Mouse (Mus musculus): Measurements from ENCODE around the gene Fam208a.

Gene Fam208a

DNA sequence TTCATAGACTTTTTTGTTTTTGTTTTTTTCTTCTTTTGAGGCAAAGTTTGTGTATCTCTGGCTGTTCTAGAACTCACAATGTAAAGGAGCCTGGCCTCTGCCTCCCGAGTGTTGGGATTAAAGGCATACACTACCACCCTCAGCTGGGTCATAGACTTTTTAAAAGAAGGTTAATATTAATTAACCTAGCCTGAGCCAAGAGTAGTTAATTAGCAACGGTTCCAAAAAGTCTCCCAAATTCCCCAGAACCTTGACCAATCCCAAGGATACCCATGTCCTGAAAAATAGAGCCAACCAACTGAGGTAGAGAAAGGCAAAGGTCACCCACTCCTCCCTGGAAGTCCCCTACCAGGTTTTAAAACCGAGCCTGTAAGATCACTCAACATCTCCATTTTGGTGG, 7.8 kb upstream of the Fam208a start:
- no peak for DNase-seq (ENCODE audit: low spot score in 2 of 2)

DNA sequence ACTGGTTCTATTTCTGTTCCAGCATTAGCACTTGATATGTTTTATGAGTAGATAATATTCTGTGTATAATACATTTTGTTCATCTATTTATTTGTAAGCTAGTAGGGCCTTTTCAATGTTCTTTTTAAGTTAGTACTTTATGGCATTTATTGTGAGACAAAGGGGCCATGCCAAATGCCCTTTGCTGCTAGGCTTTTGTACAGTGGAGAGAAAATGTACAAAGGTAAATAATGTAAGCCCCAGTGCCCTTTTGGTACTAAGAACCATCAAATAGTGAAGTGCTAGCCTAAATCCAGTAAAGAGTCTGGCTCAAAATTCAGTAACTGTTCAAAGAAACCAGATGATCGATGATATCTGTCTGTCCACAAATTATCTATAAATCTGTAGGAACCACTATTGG, 6.3 kb upstream of the Fam208a start:
- no peak for DNase-seq (ENCODE audit: low spot score in 2 of 2)

DNA sequence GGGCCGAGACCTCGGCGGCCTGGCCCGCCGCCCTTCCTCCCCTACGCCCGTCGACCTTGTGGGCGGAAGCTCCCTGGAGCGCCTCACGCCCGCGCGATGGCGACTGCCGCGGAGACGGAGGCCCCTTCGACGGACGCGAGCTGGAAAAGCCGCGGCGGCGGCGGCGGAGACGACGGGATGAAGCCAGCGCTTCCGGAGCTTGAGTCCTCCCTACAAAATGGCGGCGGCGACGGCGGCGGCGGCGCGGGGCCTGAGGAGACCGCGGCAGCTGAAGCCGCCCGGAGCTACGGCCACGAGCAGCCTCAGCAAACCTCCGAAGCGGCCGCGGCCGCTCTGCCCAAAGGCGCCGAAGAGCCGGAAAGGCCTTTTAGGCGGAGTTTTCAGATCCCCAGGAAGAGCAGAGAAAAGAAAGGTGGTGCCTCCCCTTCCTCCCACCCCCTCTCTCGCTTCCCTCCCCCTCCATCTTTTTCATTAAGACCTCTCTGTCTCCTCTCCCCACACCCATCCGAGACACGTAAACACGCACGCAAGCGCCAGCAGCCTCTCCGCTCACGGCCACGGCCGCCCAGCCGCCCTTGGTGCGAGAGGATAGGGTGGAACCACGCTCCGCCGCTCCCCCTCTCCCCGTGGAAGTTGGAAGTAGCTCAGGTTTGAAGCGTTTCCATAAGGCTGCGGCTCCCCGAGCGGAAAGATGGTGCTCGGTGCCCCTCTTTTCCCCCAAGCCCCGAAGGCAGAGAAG, 508 bp downstream of the Fam208a start:
- DNase-seq (ENCODE audit: low spot score in 2 of 2): peak; percentile 84 to 86

DNA sequence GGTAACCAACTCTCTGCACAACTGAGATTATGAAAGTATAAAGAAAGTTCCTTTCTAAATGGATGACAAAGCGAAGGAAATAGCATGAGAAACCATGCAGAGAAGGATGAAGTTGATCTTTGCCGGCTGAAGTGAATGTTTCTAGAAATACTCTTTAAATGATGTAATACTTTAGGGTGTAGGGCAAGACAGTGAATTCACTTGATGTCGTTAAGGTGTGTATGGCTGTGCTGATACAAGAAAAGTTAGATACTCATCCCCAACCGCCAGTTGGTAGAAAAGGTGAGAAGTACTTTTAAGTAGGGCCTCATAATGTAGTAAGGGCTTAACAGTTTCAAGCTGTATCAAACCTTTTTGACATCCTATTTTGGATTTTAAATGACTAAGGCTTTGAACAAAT, 1.6 kb downstream of the Fam208a start:
- no peak for DNase-seq (ENCODE audit: low spot score in 2 of 2)

DNA sequence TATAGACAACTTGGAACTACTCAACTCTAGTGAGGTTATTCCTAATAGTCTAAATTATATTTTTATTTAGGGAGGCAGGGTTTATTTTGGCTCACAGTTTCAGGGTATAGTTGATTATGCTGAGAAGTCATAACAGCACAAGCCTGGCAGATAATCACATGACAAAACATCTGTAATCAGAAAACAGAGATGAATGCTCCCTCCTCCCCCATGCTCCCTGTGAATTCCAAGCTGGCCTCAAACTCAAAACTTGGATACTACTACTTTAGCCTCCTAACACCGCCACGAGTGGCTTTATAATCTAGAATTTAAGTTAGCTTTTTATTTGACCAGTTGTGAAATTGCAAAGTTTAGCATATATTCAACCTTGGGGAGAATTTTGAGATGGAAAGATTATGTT, 3.4 kb downstream of the Fam208a start:
- no peak for DNase-seq (ENCODE audit: low spot score in 2 of 2)

DNA sequence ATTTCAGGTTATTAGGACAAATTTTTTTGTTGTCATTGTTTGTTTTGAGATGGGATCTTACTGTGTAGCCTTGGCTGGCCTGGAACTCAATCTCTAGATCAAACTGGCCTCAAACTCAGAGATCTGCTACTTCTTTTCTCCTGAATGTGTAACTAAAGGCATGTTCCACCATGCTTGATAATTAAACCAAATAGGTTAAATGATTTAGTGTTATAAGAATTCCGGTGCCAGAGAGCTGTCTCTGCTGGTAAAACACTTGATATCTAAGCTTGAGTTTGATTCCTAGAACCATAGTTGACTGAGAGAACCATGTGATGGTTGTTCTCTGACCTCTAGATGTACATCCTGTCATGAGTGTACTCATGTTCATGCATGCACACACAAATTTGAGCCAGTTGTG, 7.5 kb downstream of the Fam208a start:
- no peak for DNase-seq (ENCODE audit: low spot score in 2 of 2)

DNA sequence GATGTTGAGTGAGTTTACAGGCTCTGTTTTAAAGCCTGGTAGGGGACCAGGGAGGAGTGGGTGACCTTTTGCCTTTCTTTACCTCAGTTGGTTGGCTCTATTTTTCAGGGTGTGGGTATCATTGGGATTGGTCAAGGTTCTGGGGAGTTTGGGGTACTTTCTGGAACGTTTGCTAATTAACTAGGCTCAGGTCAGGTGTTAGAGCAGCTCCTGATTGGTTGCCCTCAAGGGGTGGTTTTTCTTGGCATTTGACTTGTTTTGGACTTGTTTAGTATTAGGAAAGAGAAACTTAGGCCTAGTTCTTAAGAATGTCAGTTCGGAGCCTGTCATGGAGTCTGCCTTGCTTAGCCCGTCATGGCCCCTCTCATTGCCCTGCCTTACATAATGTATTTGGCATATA, 8.2 kb downstream of the Fam208a start:
- DNase-seq (ENCODE audit: low spot score in 2 of 2): no peak

DNA sequence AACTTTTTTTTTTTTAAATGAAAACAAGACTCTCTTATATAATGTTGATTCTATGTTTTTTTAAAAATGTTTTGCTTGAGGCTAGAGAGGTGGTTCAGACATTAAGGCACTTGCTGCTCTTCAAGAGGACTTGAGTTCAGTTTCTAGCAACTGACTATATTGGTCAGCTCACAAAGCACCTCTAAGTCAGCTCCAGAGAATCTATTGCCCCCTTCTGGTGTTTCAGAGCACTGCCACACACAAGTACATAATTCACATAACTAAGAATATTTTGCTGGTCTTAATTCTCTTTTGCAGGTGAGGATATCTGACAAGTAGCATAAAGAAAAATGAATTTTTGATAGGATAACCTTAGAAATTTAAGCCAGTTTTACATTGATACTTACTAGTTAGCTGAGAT, 12.3 kb downstream of the Fam208a start:
- DNase-seq (ENCODE audit: low spot score in 2 of 2): no peak

DNA sequence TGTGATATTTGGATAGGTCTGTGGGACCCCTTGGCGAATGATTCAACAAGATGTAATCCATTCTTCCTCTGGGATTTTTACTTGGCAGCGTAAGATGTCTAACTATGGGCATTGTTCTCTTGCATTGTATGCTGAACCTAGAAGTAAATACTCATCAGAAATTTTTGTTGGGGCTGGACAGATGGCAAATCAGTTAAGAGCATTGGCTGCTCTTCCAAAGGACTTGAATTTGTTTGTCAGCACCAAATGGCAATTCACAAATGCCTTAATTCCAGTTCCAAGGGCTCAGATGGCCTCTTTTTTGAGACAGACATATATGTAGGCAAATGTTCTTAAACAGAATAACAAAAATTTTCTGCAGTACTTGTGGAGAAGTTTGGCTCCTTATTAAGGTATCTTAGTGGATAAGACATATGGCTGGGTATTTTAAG, 16.2 kb downstream of the Fam208a start:
- no peak for DNase-seq (ENCODE audit: low spot score in 2 of 2)

DNA sequence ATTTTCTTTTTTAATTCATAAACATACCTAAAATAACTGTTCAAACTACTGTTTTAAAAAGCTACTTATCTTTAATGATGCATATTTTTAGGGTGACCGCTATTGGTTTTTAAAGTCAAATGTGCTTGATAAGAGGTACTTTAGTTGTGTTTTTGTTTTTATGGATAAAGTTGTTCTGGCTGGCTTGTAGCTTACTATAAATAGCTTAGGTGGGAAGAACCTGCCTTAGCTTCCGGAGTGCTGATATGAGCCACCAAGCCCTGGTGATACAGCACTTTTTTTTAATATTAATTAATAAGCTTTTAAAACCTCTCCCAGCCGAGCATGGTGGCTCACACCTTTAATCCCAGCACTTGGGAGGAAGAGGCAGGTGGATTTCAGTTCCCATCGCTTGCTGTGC, 18.3 kb downstream of the Fam208a start:
- no peak for DNase-seq (ENCODE audit: low spot score in 2 of 2)

DNA sequence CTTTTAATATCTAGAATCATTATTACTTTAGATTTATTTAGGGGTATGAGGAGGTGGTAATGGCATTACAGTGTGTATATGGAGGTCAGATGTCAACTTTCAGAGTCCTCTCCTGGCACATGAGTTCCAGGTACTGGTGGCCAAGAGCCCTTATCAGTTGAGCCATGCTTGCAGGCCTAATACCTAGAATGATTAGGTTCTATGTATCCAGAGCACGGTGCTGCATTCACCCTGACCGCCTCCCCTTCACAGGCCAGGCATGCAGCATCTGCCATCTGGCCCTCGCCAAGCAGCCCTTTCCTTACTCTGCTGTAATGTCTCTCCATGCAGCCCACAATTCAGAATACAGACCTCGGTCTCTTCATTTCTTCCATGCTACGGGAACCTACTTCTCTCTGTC, 62.8 kb downstream of the Fam208a start:
- no peak for DNase-seq (ENCODE audit: low spot score in 2 of 2)

DNA sequence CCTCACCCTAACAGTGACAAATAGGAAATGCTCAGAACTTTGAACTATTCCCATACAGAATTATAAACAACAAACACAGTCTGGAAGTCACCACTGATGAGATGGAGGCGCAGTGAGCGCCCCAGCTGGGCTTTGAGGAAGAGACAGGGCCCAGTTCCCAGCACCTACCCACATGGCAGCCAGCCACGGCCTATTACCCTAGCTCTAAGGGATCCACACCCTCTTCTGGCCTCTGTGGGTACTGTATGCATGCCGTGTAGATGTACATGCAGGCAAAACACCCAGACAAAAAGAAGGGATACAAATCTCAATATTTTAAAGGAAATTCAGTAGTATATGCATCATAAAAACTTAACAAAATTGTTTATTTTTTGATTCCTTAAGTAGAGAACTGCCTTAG, 64.9 kb downstream of the Fam208a start:
- DNase-seq (ENCODE audit: low spot score in 2 of 2): no peak

DNA sequence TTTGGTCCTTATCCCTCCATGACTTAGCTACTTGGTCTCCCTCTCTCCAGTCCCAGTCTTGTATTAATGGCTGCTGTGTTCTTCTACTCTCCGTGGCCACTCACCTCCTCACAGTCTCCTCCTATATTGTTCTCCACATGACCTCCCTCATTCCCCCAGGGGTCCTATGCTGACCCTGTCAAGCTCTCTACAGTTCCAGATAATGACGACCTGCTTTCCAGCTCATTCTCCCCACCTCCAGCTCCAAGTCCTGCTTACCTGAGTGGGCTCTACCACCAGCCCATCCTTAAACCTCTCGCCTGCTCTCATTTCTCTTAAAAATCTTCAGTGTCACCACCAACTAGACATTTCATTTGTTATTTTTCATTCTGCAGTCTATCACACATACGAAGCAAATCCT, 72.5 kb downstream of the Fam208a start:
- DNase-seq (ENCODE audit: low spot score in 2 of 2): no peak

DNA sequence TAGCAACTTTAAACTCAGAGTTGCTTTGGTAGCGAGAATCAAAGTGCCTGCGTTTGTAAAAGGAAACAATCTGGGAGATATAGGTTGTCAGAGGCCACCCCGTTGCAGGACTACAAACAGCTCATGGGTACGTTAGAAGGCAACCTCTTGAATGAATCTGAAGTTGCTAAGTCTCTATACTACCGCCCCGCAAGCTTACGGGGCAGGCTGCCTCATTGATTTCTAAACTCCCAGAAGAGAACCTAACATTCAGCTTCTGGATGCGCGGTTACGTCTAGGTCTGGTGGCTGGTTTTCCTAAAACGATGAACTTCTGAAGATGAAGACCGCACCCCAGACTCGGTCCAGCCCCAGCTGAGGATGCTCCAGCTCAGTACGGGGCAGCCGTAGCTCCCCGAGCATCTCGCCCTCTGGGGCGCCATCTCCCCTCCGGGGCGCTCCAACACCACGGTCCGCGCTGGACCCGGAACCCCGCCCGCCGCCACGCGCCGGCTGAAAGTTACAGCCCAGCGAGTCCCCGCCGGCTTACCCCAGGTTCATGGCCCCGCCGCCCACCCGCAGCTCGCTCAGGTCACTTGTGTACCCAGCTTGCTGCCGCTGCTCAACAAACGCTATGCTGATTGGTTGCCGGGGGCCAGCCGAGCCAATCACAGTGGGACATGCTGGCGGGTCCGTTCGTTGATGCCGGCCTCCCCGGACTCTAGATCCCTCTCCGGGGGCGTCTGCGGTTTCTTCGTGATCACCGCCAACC, 79.4 kb downstream of the Fam208a start, which contains the start of gene Ccdc66:
Ccdc66 (minus strand) TSS at position 567 of the 750 bp plus-strand sequence.
- DNase-seq (ENCODE audit: low spot score in 2 of 2): peak; percentile 98 to 99

DNA sequence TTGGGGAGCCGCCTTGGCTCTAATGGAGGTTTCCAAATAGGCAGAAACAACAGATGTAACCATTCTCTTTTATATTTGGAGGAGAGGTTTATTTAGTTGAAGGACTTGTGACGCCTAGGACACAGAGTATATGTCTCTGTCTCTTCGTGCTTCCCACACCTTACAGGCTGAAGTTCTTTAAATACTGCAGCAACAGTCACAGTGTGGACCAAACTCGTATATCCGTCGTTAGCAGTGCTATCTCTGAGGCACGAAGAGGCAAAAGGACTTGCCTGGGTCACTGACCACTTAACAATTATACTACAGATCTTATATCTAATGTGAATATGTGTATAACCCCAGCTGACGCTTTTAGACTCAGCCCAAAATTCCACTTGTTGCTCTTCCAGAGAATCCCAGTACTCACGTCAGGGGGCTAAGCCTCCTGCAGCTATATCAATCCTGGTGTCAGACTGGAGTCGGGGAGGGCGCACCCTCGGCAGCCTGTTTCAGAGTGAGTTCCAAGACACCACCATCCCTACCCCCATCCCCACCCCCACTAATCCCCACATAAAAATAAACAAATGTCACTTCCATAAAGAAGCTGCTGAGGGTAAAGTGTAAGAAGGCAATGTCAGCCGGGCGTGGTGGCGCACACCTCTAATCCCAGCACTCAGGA, 80.1 kb downstream of the Fam208a start:
- DNase-seq (ENCODE audit: low spot score in 2 of 2): peak in 1 of 2 experiments; percentile 4

DNA sequence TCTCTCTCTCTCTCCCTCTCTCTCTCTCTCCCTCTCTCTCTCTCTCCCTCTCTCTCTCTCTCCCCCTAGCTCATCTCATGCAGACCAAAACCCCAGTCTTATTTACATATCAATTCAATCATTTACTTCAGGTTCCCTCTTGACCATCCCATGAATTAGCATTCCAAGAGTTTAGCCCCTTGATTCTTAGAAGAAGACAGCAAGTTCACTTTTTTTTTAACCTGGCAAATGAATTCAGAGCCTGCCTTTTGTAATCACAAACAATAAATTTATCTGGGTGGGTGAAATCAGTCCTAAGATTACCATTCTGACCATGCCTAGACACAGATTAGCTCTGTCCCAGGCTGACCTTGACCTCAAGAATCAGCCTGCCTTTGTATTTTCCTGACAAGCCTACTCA, 95.9 kb downstream of the Fam208a start:
- DNase-seq (ENCODE audit: low spot score in 2 of 2): no peak

Measured in heart, adult 9 months (tissue).